Mouse (Mus musculus) adrenal gland, adult 18-20 months (tissue): Measurements from ENCODE around the gene Fads6. TPM values are rescaled to one million over a fixed set of nuclear protein-coding genes. Genes with fewer than 3 reads are reported as not detected.
A peak's percentile ranks its signal among the peaks of the same experiment; 100 is the strongest.

Experiments
- DNase-seq, 2 experiments: peaks; one replicate each; pipeline ENCODE4 v3.0.0; 2021 to 2022; ENCODE audit warnings: low spot score in 2 of 2
- total RNA-seq, 2 experiments: library from RNA; stranded (reverse); gene quantifications; 1 replicate in 1 of 2; 2 replicates in 1 of 2; pipeline ENCODE4 v1.2.3; 2021

Fads6 gene
- total RNA-seq, 2 experiments from 2014 or later: 43.9 to 59.6 TPM

GRCm38 (mm10) chr11:115277604-115277975 is 19.9 kb downstream of the Fads6 start:
- no peak for DNase-seq

- DNase-seq: peak; percentile 94 to 95
Measured at GRCm38 (mm10) chr11:115276780-115277603, 20.5 kb downstream of the Fads6 start, which contains the start of gene Fdxr. Gene Fdxr, minus strand, starts transcription at chr11:115277050.

GRCm38 (mm10) chr11:115275954-115276353 is 21.5 kb downstream of the Fads6 start:
- DNase-seq: no peak

GRCm38 (mm10) chr11:115275509-115275908 is 22.0 kb downstream of the Fads6 start:
- no peak for DNase-seq

- DNase-seq: no peak
Measured at GRCm38 (mm10) chr11:115274771-115275170, 22.7 kb downstream of the Fads6 start.

- no peak for DNase-seq
Measured at GRCm38 (mm10) chr11:115274178-115274577, 23.3 kb downstream of the Fads6 start.

- no peak for DNase-seq
Measured at GRCm38 (mm10) chr11:115273735-115274134, 23.7 kb downstream of the Fads6 start.

GRCm38 (mm10) chr11:115272894-115273498 is 24.5 kb downstream of the Fads6 start:
- peak; percentile 46 to 72 for DNase-seq

GRCm38 (mm10) chr11:115271481-115271880 is 26.0 kb downstream of the Fads6 start:
- no peak for DNase-seq

- DNase-seq: no peak
Measured at GRCm38 (mm10) chr11:115271052-115271451, 26.4 kb downstream of the Fads6 start.

GRCm38 (mm10) chr11:115270148-115270861 is 27.2 kb downstream of the Fads6 start:
- peak; percentile 76 to 80 for DNase-seq

- no peak for DNase-seq
Measured at GRCm38 (mm10) chr11:115269330-115270066, 28.0 kb downstream of the Fads6 start.

- DNase-seq: no peak
Measured at GRCm38 (mm10) chr11:115267958-115268357, 29.5 kb downstream of the Fads6 start.

GRCm38 (mm10) chr11:115267061-115267883 is 30.2 kb downstream of the Fads6 start, which contains the start of gene Grin2c:
Gene Grin2c, minus strand, starts transcription at chr11:115267243.
- peak in 1 of 2 experiments; percentile 58 for DNase-seq

GRCm38 (mm10) chr11:115266400-115266778 is 31.1 kb downstream of the Fads6 start:
- peak in 1 of 2 experiments; percentile 49 for DNase-seq

- no peak for DNase-seq
Measured at GRCm38 (mm10) chr11:115265771-115266399, 31.6 kb downstream of the Fads6 start.

- DNase-seq: no peak
Measured at GRCm38 (mm10) chr11:115264862-115265668, 32.4 kb downstream of the Fads6 start.

GRCm38 (mm10) chr11:115264136-115264861 is 33.2 kb downstream of the Fads6 start:
- no peak for DNase-seq
